Mouse (Mus musculus) thymus, adult 2 months (tissue): Measurements from ENCODE around the gene Sfrp5.

ENCODE experiments used
- CTCF ChIP-seq: fragments of 200-500 bp; IDR thresholded peaks from 2 replicates; pipeline ENCODE4 v1.5.1; 2012; ENCODE audit warnings: mild to moderate bottlenecking, control low read depth, low read length, moderate library complexity, borderline replicate concordance; ENCODE audit not compliant: control insufficient read depth, poor library complexity, insufficient read depth; ENCODE audit errors: extremely low read depth
- POLR2A ChIP-seq: fragments of 200-500 bp; IDR thresholded peaks from 2 replicates; pipeline ENCODE4 v1.6.1; 2012; ENCODE audit warnings: mild to moderate bottlenecking, low read length, control low read depth, moderate library complexity; ENCODE audit not compliant: control insufficient read depth, poor library complexity, insufficient read depth; ENCODE audit errors: extremely low read depth

DNA sequence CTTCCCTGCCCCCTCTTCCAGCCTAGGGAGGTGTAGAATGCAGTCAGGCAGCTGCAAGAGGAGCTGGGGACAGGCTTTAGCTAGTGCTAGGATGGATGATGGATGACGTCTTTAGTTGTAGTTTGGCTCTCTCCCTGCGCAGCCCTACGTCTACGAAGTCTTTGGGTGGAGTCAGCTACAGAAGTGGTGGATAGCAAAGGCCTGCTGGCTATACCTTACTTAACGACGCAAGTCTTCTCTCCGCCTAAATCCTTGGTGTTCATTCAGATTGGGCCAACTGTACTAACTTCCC, 53.5 kb downstream of the Sfrp5 start:
- TF ChIP-seq CTCF (no peak), POLR2A (no peak)
